In the genomic region with DNA sequence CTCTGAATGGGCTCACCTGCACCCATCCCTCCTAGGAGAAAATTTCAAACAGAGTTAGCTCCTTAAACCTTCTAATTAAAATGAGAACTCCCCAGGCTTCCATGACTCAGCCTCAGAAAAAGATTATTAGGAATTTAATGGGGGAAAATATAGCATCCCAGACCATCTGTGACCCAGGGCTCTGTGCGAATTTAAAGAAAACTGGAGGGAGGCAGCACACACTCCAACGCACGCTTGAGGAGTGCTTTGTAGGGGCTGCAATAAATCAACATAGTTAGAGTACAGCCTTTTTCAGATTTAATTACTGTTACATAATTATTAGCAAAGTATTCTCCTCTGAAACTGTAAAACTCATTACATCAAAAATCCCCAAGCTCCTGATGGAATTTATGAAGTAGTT, we compare ENCODE assay signal across 22 mouse cellular contexts. TPM values are rescaled to one million over a fixed set of nuclear protein-coding genes. Genes with fewer than 3 reads are reported as not detected.
DNase-seq lines count a peak whose midpoint lies in the region; ATAC-seq lines count a peak whose summit lies in the region.
"Had no signal": no experiment of that assay in that cellular context is flagged by ENCODE, and none has a peak within 500 bp of the region (broad histone marks: within the 10 kb centered on the region; RNA-seq: fewer than 3 reads in every experiment).

No protein-coding gene starts in this region.

- H3K9me3 ChIP-seq in forebrain, embryonic 12.5 days = no peaks in the 10 kb centered on the region
- H3K9me3 ChIP-seq in forebrain, embryonic 11.5 days (ENCODE audit: control insufficient read depth, low read length) = no peaks in the 10 kb centered on the region
- H3K9me3 ChIP-seq in hindbrain, embryonic 14.5 days (ENCODE audit: control insufficient read depth, low read length) = no peaks in the 10 kb centered on the region
- H3K9me3 ChIP-seq in hindbrain, embryonic 11.5 days (ENCODE audit: control insufficient read depth, low read length) = no peaks in the 10 kb centered on the region
- H3K9me3 ChIP-seq in neural tube, embryonic 13.5 days = no peaks in the 10 kb centered on the region
- no peaks in the 10 kb centered on the region for H3K9me3 ChIP-seq in neural tube, embryonic 15.5 days (replicated peaks)
- H3K9me3 ChIP-seq: embryonic facial prominence, embryonic 12.5 days; heart, embryonic 12.5 days; intestine, embryonic 15.5 days; midbrain, embryonic 15.5 days had no signal

- H3K27me3 ChIP-seq in forebrain, embryonic 12.5 days = no peaks in the 10 kb centered on the region
- no peaks in the 10 kb centered on the region for H3K27me3 ChIP-seq in forebrain, embryonic 11.5 days (ENCODE audit: control insufficient read depth, insufficient read depth, low read length)
- H3K27me3 ChIP-seq in hindbrain, embryonic 14.5 days (ENCODE audit: control insufficient read depth, insufficient read depth, low read length) = no peaks in the 10 kb centered on the region
- H3K27me3 ChIP-seq in hindbrain, embryonic 11.5 days (ENCODE audit: control insufficient read depth, insufficient read depth, low read length) = no peaks in the 10 kb centered on the region
- H3K27me3 ChIP-seq in neural tube, embryonic 13.5 days = no peaks in the 10 kb centered on the region
- H3K27me3 ChIP-seq in neural tube, embryonic 15.5 days (replicated peaks) = no peaks in the 10 kb centered on the region
- H3K27me3 ChIP-seq: embryonic facial prominence, embryonic 12.5 days; intestine, embryonic 15.5 days; midbrain, embryonic 15.5 days had no signal

- WGBS in forebrain, embryonic 12.5 days = 64% methylated on average over 3 of the region's 3 CpGs
- WGBS in forebrain, embryonic 11.5 days = 71% methylated on average over 3 of the region's 3 CpGs
- 37% methylated on average over 3 of the region's 3 CpGs for WGBS in hindbrain, embryonic 14.5 days
- WGBS in hindbrain, embryonic 11.5 days = 69% methylated on average over 3 of the region's 3 CpGs
- 14% methylated on average over 3 of the region's 3 CpGs for WGBS in neural tube, embryonic 13.5 days
- WGBS in neural tube, embryonic 15.5 days = 23% methylated on average over 3 of the region's 3 CpGs

- H3K9ac ChIP-seq in forebrain, embryonic 12.5 days = no peak overlapping the region
- H3K9ac ChIP-seq in forebrain, embryonic 11.5 days (ENCODE audit: low read length) = no peak overlapping the region
- H3K9ac ChIP-seq in hindbrain, embryonic 14.5 days = no peak overlapping the region
- no peak overlapping the region for H3K9ac ChIP-seq in hindbrain, embryonic 11.5 days (ENCODE audit: low read depth, low read length)
- no peak overlapping the region for H3K9ac ChIP-seq in neural tube, embryonic 13.5 days
- H3K9ac ChIP-seq in neural tube, embryonic 15.5 days (replicated peaks) = no peak overlapping the region
- H3K9ac ChIP-seq: embryonic facial prominence, embryonic 12.5 days; heart, embryonic 12.5 days; intestine, embryonic 15.5 days; liver, postnatal 0 days; midbrain, embryonic 15.5 days had no signal

- no peaks in the 10 kb centered on the region for H3K36me3 ChIP-seq in forebrain, embryonic 12.5 days (replicated peaks)
- no peaks in the 10 kb centered on the region for H3K36me3 ChIP-seq in forebrain, embryonic 11.5 days (ENCODE audit: control insufficient read depth, insufficient read depth, low read length)
- H3K36me3 ChIP-seq in hindbrain, embryonic 14.5 days (replicated peaks; ENCODE audit: control insufficient read depth, insufficient read depth) = no peaks in the 10 kb centered on the region
- H3K36me3 ChIP-seq in hindbrain, embryonic 11.5 days (ENCODE audit: control insufficient read depth, insufficient read depth, low read length) = no peaks in the 10 kb centered on the region
- no peaks in the 10 kb centered on the region for H3K36me3 ChIP-seq in neural tube, embryonic 13.5 days
- no peaks in the 10 kb centered on the region for H3K36me3 ChIP-seq in neural tube, embryonic 15.5 days
- H3K36me3 ChIP-seq: embryonic facial prominence, embryonic 12.5 days; heart, embryonic 12.5 days; intestine, embryonic 15.5 days; midbrain, embryonic 15.5 days had no signal

- H3K4me3 ChIP-seq in forebrain, embryonic 12.5 days (replicated peaks) = no peak overlapping the region
- H3K4me3 ChIP-seq in forebrain, embryonic 11.5 days (ENCODE audit: low read depth, low read length) = no peak overlapping the region
- H3K4me3 ChIP-seq in hindbrain, embryonic 14.5 days (replicated peaks; ENCODE audit: low read length) = no peak overlapping the region
- no peak overlapping the region for H3K4me3 ChIP-seq in hindbrain, embryonic 11.5 days (ENCODE audit: low read depth, low read length)
- H3K4me3 ChIP-seq in neural tube, embryonic 13.5 days = no peak overlapping the region
- H3K4me3 ChIP-seq in neural tube, embryonic 15.5 days (replicated peaks) = no peak overlapping the region
- H3K4me3 ChIP-seq: embryonic facial prominence, embryonic 12.5 days; heart, embryonic 12.5 days; intestine, embryonic 15.5 days; midbrain, embryonic 15.5 days; myocyte had no signal

- no peak for DNase-seq in forebrain, embryonic 11.5 days (ENCODE audit: low spot score)
- no peak for DNase-seq in hindbrain, embryonic 14.5 days (ENCODE audit: low spot score)
- no peak for DNase-seq in hindbrain, embryonic 11.5 days (ENCODE audit: low spot score)
- no peak for DNase-seq in thymus, postnatal 36 days
- DNase-seq: adrenal gland, postnatal 10 days; cerebellum, adult 9-11 months; gastrocnemius, postnatal 36 days; liver, postnatal 0 days; lung, postnatal 10 days; thymus, postnatal 14 days had no signal

- H3K27ac ChIP-seq in forebrain, embryonic 12.5 days = no peak overlapping the region
- H3K27ac ChIP-seq in forebrain, embryonic 11.5 days (ENCODE audit: low read depth, low read length) = no peak overlapping the region
- peak overlapping the region; percentile 21; the same call in 1 of the 2 replicates for H3K27ac ChIP-seq in hindbrain, embryonic 14.5 days
- no peak overlapping the region for H3K27ac ChIP-seq in hindbrain, embryonic 11.5 days (ENCODE audit: low read depth, low read length)
- H3K27ac ChIP-seq in neural tube, embryonic 13.5 days (replicated peaks) = no peak overlapping the region
- H3K27ac ChIP-seq in neural tube, embryonic 15.5 days (replicated peaks) = no peak overlapping the region
- H3K27ac ChIP-seq: embryonic facial prominence, embryonic 12.5 days; intestine, embryonic 15.5 days; midbrain, embryonic 15.5 days had no signal

- H3K4me1 ChIP-seq in forebrain, embryonic 12.5 days = peaks cover 25% of the 10 kb centered on the region
- H3K4me1 ChIP-seq in forebrain, embryonic 11.5 days (replicated peaks; ENCODE audit: control insufficient read depth, insufficient read depth, low read length) = 0 out of 2 replicates have a peak, but pooled peaks cover 3% of the 10 kb centered on the region
- H3K4me1 ChIP-seq in hindbrain, embryonic 14.5 days (replicated peaks; ENCODE audit: control insufficient read depth, insufficient read depth, low read length) = peaks cover 27% of the 10 kb centered on the region
- no peaks in the 10 kb centered on the region; the same call in 1 of the 2 replicates for H3K4me1 ChIP-seq in hindbrain, embryonic 11.5 days (replicated peaks; ENCODE audit: control insufficient read depth, insufficient read depth, low read length)
- peaks cover 52% of the 10 kb centered on the region for H3K4me1 ChIP-seq in neural tube, embryonic 13.5 days (replicated peaks)
- H3K4me1 ChIP-seq in neural tube, embryonic 15.5 days = peaks cover 32% of the 10 kb centered on the region

- 0 out of 2 replicates have a peak, but pooled peaks have one; percentile 34 for ATAC-seq in forebrain, embryonic 12.5 days (ENCODE audit: low FRiP score)
- no peak for ATAC-seq in forebrain, embryonic 11.5 days (replicated peaks; ENCODE audit: low FRiP score)
- ATAC-seq in hindbrain, embryonic 14.5 days (ENCODE audit: low FRiP score) = 0 out of 2 replicates have a peak, but pooled peaks have one; percentile 52
- ATAC-seq in hindbrain, embryonic 11.5 days (ENCODE audit: low FRiP score) = no peak
- peak; percentile 70 for ATAC-seq in neural tube, embryonic 13.5 days (ENCODE audit: low read depth)
- no peak for ATAC-seq in neural tube, embryonic 15.5 days (ENCODE audit: low FRiP score)
- ATAC-seq: CD4-positive, CD25-positive, alpha-beta regulatory T cell, adult 4 months; intestine, embryonic 15.5 days; liver, postnatal 0 days; midbrain, embryonic 15.5 days; Patski had no signal

- H3K4me2 ChIP-seq in forebrain, embryonic 12.5 days = no peak overlapping the region
- no peak overlapping the region for H3K4me2 ChIP-seq in forebrain, embryonic 11.5 days (ENCODE audit: low read depth, low read length, severe bottlenecking)
- no peak overlapping the region for H3K4me2 ChIP-seq in hindbrain, embryonic 14.5 days (replicated peaks)
- no peak overlapping the region for H3K4me2 ChIP-seq in hindbrain, embryonic 11.5 days (replicated peaks; ENCODE audit: low read depth, low read length)
- no peak overlapping the region for H3K4me2 ChIP-seq in neural tube, embryonic 13.5 days
- no peak overlapping the region for H3K4me2 ChIP-seq in neural tube, embryonic 15.5 days
- H3K4me2 ChIP-seq: embryonic facial prominence, embryonic 12.5 days; heart, embryonic 12.5 days; intestine, embryonic 15.5 days; midbrain, embryonic 15.5 days had no signal

RNA-seq across cellular contexts. Expression of a gene that starts 32.2 kb away (rescaled TPM):
- 60.8 and 65.8 TPM in 2 replicates for polyA plus RNA-seq in forebrain, embryonic 12.5 days (2016; fragmentation: Nextera tagmentation; extraction: Ambion mirVana)
- 7.6 and 7.8 TPM in 2 replicates for polyA plus RNA-seq in forebrain, embryonic 11.5 days (2014; fragmentation: Nextera tagmentation; extraction: Ambion mirVana)
- polyA plus RNA-seq in hindbrain, embryonic 14.5 days (2014; fragmentation: Nextera tagmentation; extraction: Ambion mirVana) = 39.4 and 47.1 TPM in 2 replicates
- 0.36 and 0.86 TPM in 2 replicates for polyA plus RNA-seq in hindbrain, embryonic 11.5 days (2014; fragmentation: Nextera tagmentation; extraction: Ambion mirVana)
- 107 and 114 TPM in 2 replicates for polyA plus RNA-seq in neural tube, embryonic 13.5 days (2015; fragmentation: Nextera tagmentation; extraction: Ambion mirVana)
- polyA plus RNA-seq in neural tube, embryonic 15.5 days (2015; fragmentation: Nextera tagmentation; extraction: Ambion mirVana) = 42.0 and 54.7 TPM in 2 replicates
- polyA plus RNA-seq: CD4-positive, CD25-positive, alpha-beta regulatory T cell, adult 4 months; intestine, embryonic 15.5 days; kidney, embryonic 14.5 days; liver, adult 2 months; liver, postnatal 0 days; myocyte; Patski had no signal

Comparison
In these comparisons a context has a peak if more than half of its experiments do, and no peak if none do; other contexts are left out.
1. ATAC-seq: peak in forebrain, embryonic 12.5 days (single experiment), hindbrain, embryonic 14.5 days (single experiment) and neural tube, embryonic 13.5 days (single experiment); none in forebrain, embryonic 11.5 days (single experiment), hindbrain, embryonic 11.5 days (single experiment) and neural tube, embryonic 15.5 days (single experiment).